Mouse (Mus musculus) skeletal muscle tissue, adult 2 months (tissue): ENCODE measurements around the gene Ldlrap1.

Experiments
- DNase-seq: peaks from one replicate; pipeline ENCODE4 v3.0.0-alpha.2; 2012; ENCODE audit warnings: low read depth, low spot score

The Ldlrap1 gene

DNA sequence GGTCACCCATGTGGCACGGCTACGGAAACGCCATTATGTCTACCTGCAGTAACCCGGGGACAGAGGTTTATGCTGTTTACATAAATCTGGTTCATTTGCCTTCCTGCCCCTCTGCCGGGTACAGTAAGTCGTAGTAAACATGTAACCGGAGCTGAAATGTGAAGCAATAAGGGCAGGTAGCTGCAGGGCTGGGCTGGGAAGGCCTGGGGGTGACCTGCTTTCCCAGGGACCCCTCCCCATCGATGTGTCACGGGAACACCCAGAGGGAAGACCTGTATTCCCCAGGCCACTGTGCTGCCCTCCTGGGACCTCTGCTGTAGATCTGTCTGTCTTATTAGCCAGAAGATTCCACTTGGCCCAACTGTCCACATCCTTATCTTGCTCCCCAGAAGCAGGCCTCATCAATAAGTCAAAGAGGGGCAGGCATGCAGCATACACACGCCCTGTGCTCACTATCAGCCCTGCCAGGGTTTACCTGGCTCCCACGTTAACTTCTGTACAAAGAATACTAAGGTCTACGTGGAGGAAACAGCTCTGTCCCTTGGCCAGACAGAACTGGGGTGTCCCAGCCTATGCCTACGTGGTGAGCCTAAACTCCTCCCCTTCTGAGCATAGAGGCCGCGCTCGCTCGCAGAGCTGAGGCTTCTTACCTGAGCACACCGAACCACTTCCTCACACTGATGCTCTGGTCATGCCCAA is 16.0 kb downstream of the Ldlrap1 start:
- no peak for DNase-seq

DNA sequence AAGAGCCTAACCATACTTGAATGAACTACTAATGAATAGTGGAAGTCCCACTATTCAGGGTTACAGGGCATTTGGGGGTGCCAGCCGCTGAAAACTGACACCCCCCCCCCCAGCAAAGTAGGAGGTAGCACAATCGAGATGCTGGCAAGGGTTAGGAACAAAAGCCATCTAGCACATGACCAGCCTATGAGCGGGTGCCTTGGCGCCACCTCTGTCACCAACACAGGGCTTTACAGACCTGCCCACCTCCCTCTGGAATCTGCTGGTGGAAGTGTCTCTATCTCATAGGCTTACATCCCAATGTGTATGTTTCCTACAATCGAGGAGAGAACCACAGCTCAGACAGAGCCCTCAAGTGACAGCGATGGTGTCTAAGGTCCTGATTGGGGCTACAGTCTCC is 17.0 kb downstream of the Ldlrap1 start:
- DNase-seq, result no peak

DNA sequence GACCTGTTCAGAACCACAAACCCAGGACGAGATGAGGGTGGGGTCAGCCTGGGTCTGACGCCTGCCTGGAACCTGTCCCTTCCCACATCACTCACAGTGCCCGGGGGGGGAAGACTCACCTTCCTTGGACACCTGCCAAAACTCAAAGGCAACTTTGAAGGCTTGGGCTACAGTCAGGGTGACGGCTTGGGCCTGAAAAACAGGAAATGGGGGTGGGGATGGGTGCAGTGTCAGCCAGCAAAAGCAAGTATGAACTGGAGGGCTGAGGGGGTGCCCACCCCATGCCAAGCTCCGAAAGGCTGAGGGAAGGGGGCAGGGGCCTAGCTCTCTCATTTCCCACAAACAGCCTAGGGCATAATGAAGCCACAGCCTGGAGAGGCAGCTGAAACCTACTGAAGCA is 17.6 kb downstream of the Ldlrap1 start:
- no peak for DNase-seq

DNA sequence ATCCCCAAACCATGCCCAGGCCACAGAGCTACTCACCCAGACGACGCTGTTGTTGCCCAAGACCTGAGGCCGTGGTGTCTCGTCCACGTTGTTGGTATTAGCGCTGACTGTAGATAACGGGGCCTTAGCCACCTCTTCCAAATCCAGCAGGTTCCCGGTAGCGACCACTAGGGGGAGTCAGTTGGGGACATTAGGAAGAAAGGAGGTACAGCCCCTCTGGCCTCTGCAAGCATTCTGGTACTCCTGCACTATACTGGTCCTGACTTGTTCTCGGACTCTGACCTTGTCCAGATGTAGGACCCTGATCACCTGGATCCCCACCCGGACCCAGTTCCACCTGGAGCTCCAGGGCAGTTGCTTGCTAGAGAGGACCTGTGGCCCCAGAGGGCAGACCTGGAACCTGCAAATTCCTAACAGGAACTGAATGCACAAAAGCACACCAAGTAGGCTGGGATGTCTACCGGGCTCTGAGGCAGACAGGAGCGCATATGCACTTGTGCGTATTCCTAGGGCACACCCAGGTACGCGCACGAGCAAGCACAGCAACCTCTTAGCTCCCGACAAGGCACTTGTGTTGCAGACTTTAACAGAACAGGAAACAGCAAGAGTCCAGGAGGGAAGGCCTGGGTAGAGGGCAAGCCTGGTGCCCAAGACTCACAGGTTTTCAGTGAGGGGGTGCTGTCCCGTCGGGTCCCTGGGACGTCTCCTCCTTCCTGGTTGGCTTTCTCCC is 18.4 kb downstream of the Ldlrap1 start:
- no peak for DNase-seq

DNA sequence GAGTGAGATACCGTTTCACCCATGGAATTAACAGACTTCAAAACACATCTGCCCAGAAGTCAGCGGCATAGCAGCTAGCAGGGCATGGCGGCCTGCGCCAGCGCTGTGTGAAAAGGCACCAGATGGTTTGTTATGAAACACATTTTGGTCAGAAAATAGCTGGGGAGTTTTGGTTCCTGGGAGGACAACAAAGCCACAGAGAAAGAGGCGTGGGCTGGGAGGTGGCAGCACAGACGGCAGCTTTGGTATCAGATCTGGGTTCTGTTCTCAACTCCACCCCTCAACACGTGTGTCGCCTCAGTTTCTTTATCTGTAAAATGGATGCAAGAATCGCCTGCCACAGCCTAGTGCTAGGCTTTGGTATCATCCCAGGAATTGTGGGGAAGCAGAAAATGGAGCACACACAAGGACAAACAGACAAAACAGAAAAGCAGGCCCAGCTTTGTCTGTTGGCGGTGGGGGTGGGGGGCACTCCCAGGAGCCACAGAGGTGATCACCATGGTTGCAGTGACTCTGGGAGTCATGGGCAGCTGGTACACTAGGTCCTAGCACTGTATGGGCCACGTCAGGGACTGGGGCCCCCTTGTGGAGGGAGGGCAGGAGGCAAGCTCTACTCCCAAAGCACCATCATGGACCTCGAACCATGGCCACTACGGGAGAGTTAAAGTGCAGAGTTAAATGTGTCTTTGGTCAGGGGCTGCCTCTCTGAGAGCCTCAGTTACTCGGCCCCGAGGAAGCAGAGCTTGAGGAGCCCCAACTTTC is 21.7 kb downstream of the Ldlrap1 start:
- DNase-seq, result no peak

DNA sequence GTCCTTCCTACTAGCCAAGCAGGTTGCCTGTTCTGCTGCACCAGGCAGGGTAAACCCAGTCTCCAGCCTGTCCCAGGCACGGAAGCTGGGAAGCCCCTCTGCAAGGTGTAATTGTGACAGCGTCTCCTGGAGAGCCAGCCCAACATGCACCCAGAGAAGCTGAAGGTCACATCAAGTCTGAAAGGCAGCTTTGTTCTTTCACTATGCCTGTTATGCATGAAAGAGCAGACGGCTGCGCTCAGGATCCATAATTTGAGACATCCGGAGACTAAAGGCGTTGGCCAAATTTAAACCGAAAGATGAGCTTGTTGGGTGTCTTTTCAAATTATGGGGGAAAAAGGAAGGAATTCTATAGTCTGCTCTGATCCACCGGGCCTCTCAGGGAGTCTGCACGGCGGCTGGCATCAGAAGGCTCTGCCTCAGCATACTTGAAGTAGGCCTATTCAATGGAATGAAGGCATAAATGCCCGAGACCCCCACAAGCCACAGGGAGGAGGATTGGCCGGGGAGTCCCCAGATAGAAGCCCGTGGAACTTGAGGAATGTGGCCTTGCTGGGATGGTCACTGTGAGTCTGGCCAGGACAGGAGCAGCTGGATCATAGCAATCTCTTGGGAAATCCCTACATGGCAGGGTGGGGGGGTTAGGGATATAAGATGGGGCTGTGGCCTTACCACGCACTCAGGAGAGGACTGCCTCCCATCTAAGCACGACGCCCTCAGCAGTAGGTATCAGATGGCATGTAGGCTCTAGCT is 23.8 kb downstream of the Ldlrap1 start:
- DNase-seq, result no peak

DNA sequence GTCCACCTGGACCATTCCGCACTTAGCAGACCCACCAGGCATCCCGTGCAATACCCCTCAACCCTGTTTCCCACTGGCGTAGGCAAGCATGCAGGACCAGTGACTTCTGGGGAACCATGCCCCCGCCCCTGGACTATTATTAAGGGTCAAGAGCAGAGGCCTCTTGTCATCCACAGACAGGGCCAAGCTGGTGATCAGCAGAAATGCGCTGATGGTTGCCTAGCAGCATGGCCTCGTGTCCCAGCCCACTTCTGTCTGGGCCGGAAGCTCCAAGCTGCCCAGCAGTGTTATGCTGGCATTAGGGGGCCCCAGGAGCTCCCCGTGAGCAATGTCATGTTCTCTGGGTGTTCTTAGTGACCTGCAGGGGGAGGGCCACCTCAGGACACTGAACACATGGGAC is 25.9 kb downstream of the Ldlrap1 start:
- no peak for DNase-seq

DNA sequence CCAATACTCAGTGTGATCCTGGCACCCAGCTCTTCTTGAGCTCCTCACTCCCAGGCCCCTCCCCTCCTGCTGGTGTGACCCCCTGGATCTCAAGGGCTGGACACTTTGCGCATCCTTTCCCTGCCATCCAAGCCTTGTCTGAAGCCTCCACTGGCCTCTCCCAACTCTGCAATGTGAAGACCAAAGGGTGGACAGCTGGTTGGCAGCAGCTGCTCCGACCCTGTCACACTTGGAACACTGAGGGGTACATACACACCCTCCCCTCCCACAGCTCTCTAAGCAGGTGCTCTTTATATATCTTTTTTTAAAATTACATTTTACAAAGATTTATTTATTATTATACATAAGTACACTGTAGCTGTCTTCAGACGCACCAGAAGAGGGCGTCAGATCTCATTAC is 27.6 kb downstream of the Ldlrap1 start:
- no peak for DNase-seq

DNA sequence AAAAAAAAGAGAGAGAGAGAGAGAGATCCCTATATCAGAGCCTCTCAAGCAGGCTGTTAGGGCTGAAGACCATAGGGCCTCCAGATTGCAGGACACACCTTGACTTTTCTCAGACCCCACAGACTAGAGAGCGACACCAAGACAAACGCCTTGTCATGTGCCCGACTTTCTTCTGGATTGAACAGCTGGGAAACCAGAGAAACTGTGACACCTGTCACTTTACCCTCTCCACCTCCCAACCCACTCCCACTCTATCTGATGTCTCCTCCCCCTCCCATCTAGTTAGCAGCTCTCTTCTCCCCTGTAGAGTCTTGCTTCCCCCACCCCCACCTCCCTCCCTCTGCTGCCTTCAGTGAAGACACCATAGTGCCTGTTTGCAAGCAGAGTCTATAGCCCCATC is 28.3 kb downstream of the Ldlrap1 start:
- DNase-seq, result no peak

DNA sequence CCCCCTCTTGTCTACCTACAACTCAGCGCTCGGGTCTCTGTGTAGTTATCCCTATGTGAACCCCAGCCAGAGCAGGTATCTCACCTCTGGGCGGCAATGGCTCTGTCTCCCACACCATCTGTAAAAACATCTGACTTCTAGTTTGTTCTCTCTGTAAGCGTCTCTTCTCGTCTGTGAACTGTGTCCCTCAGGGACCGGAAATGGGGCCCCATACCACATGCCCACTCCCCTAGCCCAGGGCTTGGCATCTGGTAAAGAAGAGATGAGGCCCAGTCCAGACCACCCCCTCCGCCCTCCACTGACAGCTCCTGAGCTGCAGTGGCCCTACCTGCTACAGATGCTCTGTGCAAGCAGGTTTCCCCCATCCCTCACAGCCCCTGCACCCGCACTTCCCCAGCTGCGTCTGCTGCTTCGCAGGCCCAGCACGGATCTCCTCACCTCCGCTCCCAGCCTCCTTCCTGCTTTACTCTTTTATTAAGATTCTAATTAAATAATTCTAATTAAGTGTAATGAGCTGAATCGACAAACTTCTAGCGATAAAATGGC is 30.4 kb downstream of the Ldlrap1 start:
- no peak for DNase-seq

DNA sequence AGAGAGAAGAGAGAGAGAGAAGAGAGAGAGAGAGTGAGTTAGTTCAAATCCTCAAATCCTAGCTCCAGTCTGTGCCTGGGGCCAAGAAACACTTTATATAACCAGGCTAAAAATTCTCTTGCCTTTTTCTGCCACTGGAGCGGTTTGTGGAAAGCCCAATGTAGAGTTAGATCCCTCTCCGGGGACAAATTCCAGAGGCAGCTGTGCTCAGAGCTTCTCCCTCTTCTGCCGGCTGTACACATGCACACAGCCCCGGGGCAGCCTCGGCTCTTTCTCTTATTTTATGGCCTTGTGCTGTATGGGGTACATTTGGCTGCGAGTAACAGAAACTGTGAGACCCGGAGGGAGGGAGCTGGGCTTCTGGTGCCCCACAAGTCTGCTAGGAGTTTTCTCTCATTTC is 31.7 kb downstream of the Ldlrap1 start:
- DNase-seq, result peak; percentile 46

DNA sequence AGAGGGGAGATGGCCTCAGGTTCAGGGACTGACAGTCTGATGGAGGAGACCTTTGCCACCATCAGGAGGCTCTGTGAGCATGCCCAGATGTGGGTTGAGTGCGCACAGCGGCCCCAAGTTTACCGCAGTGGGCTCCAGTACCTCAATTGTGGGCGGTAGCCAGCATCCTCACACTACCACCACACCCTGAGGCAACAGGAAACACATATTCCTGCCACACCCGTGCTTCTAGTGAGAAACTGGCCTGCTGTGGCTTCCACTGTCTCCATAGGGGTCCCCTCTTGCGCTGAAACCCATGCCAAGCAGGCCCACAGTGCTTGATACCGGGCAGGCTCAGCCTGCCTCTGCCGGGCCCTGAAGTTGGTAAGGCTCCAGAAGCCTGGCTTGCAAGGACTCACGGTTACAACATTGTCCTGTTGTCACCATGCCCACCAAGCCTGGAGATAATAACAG is 33.2 kb downstream of the Ldlrap1 start:
- peak; percentile 49 for DNase-seq

DNA sequence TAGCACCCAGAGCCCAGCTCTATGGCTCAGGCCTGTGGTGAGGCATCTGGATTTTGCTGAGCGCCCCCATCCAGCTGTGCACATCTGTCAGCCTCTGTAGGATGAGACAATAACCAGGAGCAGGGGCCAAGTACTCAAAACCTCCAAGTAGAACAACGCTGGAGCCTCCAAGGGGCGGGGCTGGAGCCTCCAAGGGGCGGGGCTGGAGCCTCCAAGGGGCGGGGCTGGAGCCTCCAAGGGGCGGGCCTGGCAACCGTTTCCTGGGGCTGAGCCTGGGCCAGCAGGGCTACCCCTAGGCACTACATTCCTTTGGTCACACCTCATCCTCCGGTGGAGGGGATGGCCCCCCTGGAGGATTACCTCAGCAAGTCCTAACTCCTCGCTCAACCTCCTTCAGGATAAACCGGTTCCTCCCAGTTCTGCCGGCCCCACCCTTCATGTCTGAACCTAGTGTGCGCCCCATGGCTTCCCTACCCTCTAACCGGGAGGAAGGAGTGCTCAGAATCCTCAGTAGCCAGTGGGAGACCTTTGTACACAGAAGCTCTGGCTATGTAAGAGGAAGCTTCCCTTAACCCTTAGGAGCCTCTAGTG is 33.7 kb downstream of the Ldlrap1 start:
- peak; percentile 78 for DNase-seq

DNA sequence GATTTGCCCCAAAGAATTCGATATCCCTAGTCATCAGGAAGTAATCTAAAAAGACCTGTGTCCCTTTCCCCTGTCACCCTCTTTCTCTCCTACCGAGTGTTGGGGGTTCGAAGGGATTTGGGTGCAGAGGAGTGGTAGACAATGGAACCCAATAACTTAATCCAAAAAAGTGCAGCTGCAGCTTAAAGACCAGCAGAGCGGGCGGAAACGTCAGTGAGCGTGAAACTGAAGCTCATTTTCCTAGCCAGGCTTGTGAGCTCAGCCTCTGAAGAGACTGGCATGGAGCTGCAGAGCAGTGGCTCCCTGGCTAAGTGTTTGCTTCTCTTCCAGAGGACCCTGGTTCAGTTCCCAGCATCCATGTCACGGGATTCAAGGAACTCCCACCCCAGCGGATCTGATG is 34.5 kb downstream of the Ldlrap1 start:
- no peak for DNase-seq

DNA sequence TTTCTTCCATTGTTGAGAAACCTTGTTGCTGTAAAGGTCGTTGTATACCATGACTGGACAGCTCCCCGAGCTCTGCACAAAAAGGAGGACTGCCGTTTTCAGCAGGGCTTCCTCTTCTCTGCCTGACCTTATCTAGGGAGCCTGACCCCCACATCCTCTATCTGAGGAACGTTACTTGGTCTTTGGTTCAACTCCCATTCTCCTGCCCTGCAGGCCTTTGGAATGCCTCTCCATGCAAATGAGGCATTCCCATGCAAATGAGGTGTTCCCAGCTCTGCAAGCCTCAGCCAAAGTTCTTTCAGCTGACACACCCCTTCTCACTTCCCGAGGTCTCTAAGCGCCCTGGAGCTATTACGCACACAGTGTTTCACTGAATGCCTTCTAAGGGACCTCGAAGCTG is 37.7 kb downstream of the Ldlrap1 start:
- no peak for DNase-seq

DNA sequence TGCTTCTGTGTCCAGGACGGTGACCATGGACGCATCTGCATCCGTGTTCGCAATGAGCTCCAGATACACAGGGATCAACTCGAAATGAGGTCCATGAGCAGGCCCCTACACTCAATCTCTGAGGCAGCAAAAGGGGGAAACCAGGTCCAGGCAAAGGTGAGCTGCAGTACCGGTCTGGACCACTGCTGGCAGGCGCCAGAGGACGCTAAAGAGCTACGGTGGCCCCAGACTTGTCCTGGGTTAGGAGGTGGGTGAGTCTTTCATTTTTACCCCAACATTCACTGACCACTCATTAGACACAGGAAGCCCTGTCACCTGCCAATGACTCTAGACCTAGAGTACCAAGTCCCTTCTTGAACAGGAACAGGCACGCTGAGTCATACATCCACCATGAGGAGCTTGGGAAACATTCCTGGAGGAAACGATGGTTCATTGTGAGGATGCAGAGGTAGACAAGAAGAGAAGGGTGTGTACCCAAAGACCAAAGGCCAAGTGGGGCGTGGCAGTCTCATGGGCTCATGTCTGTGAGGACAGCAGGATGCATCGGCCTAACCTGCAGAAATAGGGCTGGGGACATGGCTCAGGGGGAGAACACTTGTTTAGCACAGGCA is 42.0 kb downstream of the Ldlrap1 start:
- no peak for DNase-seq

DNA sequence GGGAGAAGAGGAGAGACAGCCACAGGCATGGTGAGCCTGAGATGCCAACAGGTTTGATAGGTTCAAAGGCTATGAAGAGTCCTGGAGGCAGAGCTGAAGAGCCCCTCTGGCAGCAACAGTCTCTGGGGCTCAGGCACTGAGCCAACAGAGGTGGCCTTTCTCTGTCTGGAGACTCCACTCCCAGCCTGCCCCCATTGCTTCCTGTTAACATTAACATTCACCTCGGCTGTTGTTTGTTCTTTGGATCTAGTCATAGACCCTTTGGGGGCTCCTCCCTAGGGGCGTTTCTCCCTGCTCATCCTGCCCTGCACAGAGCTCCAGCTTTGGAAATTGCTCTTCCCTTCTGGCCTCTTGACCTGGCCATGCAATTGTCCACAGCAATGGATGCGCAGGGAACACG is 42.9 kb downstream of the Ldlrap1 start:
- DNase-seq, result no peak

DNA sequence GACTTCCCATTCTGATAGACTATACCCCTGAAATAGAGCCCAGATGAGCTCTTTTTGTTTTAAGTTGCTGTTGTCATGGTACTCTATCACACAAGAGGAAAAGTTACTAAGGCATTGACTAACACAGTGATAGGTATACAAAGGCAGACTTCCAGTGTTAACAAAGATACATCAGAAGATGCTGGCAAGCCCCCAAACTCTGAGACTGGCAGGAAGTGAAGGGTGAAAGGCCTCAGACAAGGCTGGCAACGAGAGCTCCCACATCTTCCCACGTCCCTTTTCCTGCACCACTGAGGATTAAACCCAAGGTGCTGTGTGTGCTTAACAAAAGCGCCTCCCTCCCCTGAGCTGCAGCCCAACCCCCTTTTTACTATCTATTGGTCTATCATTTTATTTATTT is 44.6 kb downstream of the Ldlrap1 start:
- DNase-seq, result no peak

DNA sequence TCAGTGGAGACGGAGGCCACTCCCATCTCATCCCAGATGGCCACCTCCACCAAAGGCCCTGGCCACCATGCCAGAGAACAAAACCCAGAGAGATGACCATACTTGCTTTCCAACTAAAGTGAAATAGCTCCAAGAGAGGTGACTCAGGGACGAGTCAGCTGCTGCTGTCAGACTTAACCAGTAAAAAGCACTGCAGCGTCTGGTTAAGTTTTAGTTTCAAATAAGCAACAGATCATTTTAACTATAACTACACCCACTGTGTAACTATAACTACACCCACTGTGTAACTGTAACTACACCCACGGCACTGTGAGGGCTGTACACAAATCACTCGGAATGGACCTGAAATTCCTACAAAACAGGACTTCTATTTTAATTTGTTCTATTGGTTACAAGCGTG is 46.7 kb downstream of the Ldlrap1 start:
- no peak for DNase-seq

DNA sequence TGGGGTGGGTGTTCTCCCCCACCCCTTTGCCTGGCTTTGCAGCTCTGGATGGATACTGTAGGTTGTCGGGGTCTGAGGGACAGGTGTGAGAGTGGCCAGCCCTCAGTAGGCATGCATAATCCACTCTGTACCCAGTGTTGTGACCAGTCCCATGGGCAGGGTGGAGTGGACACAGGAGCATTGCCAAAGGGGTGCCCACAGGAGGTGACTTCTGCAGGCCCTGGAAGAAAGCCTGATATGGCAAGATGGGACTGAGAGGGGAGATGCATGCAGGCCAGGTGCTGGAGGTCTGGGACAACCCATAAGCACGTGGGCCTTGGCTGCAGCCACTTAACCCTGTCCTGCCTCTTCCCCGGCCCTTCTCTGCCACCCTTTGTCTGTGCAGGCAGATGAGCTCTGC is 47.5 kb downstream of the Ldlrap1 start:
- no peak for DNase-seq

DNA sequence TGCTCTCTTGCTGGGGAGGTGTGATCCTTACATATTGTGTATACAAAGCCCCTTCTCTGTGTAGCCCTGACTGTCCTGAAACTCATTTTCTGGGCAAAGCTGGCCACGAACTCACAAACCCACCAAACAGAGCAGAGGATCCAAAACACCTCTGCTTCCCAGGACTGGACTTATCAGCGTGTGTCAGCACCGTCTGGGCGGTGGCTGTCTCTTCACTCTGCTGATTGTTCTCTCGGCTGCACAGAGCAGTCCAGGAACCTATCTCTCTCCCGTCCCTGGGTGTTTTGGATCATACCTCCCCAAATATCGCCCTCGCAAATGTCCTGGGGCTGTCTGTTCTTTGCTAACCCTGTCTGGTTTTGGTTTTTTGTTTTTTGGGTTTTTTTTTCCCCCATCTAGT is 48.3 kb downstream of the Ldlrap1 start:
- DNase-seq, result no peak
